Mouse (Mus musculus): Measurements from ENCODE around the gene Dpysl5. TPM values are rescaled to one million over a fixed set of nuclear protein-coding genes. Genes with fewer than 3 reads are reported as not detected.

The Dpysl5 gene
- polyA plus RNA-seq, 1 experiment, result 18.9 TPM

GRCm38 (mm10) chr5:30780699-30781098, 69.3 kb downstream of the Dpysl5 start:
- H3K4me3 ChIP-seq (ENCODE audit: insufficient read depth, low read length), result no peak overlapping the region
- no peak overlapping the region for H3K27ac ChIP-seq (ENCODE audit: insufficient read depth, low read length)
- no peak for TF ChIP-seq POLR2A (IDR thresholded peaks at IDR 0.05; ENCODE audit: extremely low read depth, insufficient read depth, low read length)
- TF ChIP-seq CTCF (IDR thresholded peaks at IDR 0.05; ENCODE audit: extremely low read depth, insufficient read depth, low read length), result no peak
- H3K4me1 ChIP-seq (ENCODE audit: control insufficient read depth, insufficient read depth, low read length), result peaks cover 3% of the 10 kb centered on the region; the same call in 1 of the 2 replicates

- Histone ChIP-seq H3K4me3 (ENCODE audit: insufficient read depth, low read length) (no peak overlapping the region), H3K27ac (ENCODE audit: insufficient read depth, low read length) (no peak overlapping the region), H3K4me1 (ENCODE audit: control insufficient read depth, insufficient read depth, low read length) (peaks cover 3% of the 10 kb centered on the region; the same call in 1 of the 2 replicates)
- TF ChIP-seq POLR2A (IDR thresholded peaks at IDR 0.05; ENCODE audit: extremely low read depth, insufficient read depth, low read length) (no peak), CTCF (IDR thresholded peaks at IDR 0.05; ENCODE audit: extremely low read depth, insufficient read depth, low read length) (no peak)
These were observed 69.8 kb downstream of the Dpysl5 start for GRCm38 (mm10) chr5:30781147-30781546.

GRCm38 (mm10) chr5:30787381-30787780, 76.0 kb downstream of the Dpysl5 start:
- no peaks in the 10 kb centered on the region for H3K4me1 ChIP-seq (ENCODE audit: control insufficient read depth, insufficient read depth, low read length)
- no peak overlapping the region for H3K4me3 ChIP-seq (ENCODE audit: insufficient read depth, low read length)
- TF ChIP-seq POLR2A (IDR thresholded peaks at IDR 0.05; ENCODE audit: extremely low read depth, insufficient read depth, low read length) (no peak), CTCF (IDR thresholded peaks at IDR 0.05; ENCODE audit: extremely low read depth, insufficient read depth, low read length) (no peak)
- H3K27ac ChIP-seq (ENCODE audit: insufficient read depth, low read length), result no peak overlapping the region

- H3K4me3 ChIP-seq (ENCODE audit: insufficient read depth, low read length), result no peak overlapping the region
- no peak overlapping the region for H3K27ac ChIP-seq (ENCODE audit: insufficient read depth, low read length)
- TF ChIP-seq CTCF (IDR thresholded peaks at IDR 0.05; ENCODE audit: extremely low read depth, insufficient read depth, low read length), result no peak
- no peak for TF ChIP-seq POLR2A (IDR thresholded peaks at IDR 0.05; ENCODE audit: extremely low read depth, insufficient read depth, low read length)
- H3K4me1 ChIP-seq (ENCODE audit: control insufficient read depth, insufficient read depth, low read length), result no peaks in the 10 kb centered on the region
These were observed 78.7 kb downstream of the Dpysl5 start for GRCm38 (mm10) chr5:30790047-30790446.

DNA sequence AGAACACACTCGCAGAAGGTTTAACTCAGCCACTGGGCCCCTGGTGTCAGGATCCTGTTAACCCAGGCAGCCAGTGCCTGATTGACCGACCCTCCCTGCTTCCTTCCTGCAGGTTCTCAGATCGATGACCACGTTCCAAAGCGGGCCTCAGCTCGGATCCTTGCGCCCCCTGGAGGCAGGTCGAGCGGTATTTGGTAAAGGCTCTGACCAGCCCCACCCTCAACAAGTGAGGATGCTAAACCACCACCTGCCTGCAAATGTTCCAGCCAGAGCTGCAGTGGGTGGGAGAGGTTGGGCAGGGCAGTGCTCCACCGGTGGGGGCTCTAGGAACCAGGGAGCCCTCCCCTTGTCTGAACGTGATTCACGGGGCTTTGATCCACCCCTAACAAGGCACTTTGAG, 84.8 kb downstream of the Dpysl5 start:
- TF ChIP-seq CTCF (IDR thresholded peaks at IDR 0.05; ENCODE audit: extremely low read depth, insufficient read depth, low read length), result peak; percentile 64
- no peak for TF ChIP-seq POLR2A (IDR thresholded peaks at IDR 0.05; ENCODE audit: extremely low read depth, insufficient read depth, low read length)
- Histone ChIP-seq H3K27ac (ENCODE audit: insufficient read depth, low read length) (no peak overlapping the region), H3K4me3 (ENCODE audit: insufficient read depth, low read length) (no peak overlapping the region), H3K4me1 (ENCODE audit: control insufficient read depth, insufficient read depth, low read length) (no peaks in the 10 kb centered on the region)

GRCm38 (mm10) chr5:30797482-30797881, 86.1 kb downstream of the Dpysl5 start:
- no peak overlapping the region for H3K4me3 ChIP-seq (ENCODE audit: insufficient read depth, low read length)
- H3K4me1 ChIP-seq (ENCODE audit: control insufficient read depth, insufficient read depth, low read length), result no peaks in the 10 kb centered on the region
- TF ChIP-seq CTCF (IDR thresholded peaks at IDR 0.05; ENCODE audit: extremely low read depth, insufficient read depth, low read length) (no peak), POLR2A (IDR thresholded peaks at IDR 0.05; ENCODE audit: extremely low read depth, insufficient read depth, low read length) (no peak)
- H3K27ac ChIP-seq (ENCODE audit: insufficient read depth, low read length), result no peak overlapping the region

GRCm38 (mm10) chr5:30797982-30798381, 86.6 kb downstream of the Dpysl5 start:
- Histone ChIP-seq H3K4me3 (ENCODE audit: insufficient read depth, low read length) (no peak overlapping the region), H3K4me1 (ENCODE audit: control insufficient read depth, insufficient read depth, low read length) (no peaks in the 10 kb centered on the region), H3K27ac (ENCODE audit: insufficient read depth, low read length) (no peak overlapping the region)
- TF ChIP-seq POLR2A (IDR thresholded peaks at IDR 0.05; ENCODE audit: extremely low read depth, insufficient read depth, low read length) (no peak), CTCF (IDR thresholded peaks at IDR 0.05; ENCODE audit: extremely low read depth, insufficient read depth, low read length) (no peak)

- TF ChIP-seq POLR2A (IDR thresholded peaks at IDR 0.05; ENCODE audit: extremely low read depth, insufficient read depth, low read length) (no peak), CTCF (IDR thresholded peaks at IDR 0.05; ENCODE audit: extremely low read depth, insufficient read depth, low read length) (no peak)
- no peak overlapping the region for H3K27ac ChIP-seq (ENCODE audit: insufficient read depth, low read length)
- H3K4me3 ChIP-seq (ENCODE audit: insufficient read depth, low read length), result no peak overlapping the region
- no peaks in the 10 kb centered on the region for H3K4me1 ChIP-seq (ENCODE audit: control insufficient read depth, insufficient read depth, low read length)
These were observed 87.6 kb downstream of the Dpysl5 start for GRCm38 (mm10) chr5:30798965-30799364.

- H3K4me3 ChIP-seq (ENCODE audit: insufficient read depth, low read length), result no peak overlapping the region
- no peaks in the 10 kb centered on the region for H3K4me1 ChIP-seq (ENCODE audit: control insufficient read depth, insufficient read depth, low read length)
- TF ChIP-seq CTCF (IDR thresholded peaks at IDR 0.05; ENCODE audit: extremely low read depth, insufficient read depth, low read length), result no peak
- TF ChIP-seq POLR2A (IDR thresholded peaks at IDR 0.05; ENCODE audit: extremely low read depth, insufficient read depth, low read length), result no peak
- H3K27ac ChIP-seq (ENCODE audit: insufficient read depth, low read length), result no peak overlapping the region
These were observed 91.5 kb downstream of the Dpysl5 start for GRCm38 (mm10) chr5:30802724-30803467.

GRCm38 (mm10) chr5:30806106-30806505, 94.7 kb downstream of the Dpysl5 start:
- TF ChIP-seq CTCF (IDR thresholded peaks at IDR 0.05; ENCODE audit: extremely low read depth, insufficient read depth, low read length) (peak; percentile 98), POLR2A (IDR thresholded peaks at IDR 0.05; ENCODE audit: extremely low read depth, insufficient read depth, low read length) (no peak)
- Histone ChIP-seq H3K4me3 (ENCODE audit: insufficient read depth, low read length) (no peak overlapping the region), H3K4me1 (ENCODE audit: control insufficient read depth, insufficient read depth, low read length) (no peaks in the 10 kb centered on the region), H3K27ac (ENCODE audit: insufficient read depth, low read length) (no peak overlapping the region)
